Mouse (Mus musculus): ENCODE data around the gene 2010111I01Rik.

Gene 2010111I01Rik

DNA sequence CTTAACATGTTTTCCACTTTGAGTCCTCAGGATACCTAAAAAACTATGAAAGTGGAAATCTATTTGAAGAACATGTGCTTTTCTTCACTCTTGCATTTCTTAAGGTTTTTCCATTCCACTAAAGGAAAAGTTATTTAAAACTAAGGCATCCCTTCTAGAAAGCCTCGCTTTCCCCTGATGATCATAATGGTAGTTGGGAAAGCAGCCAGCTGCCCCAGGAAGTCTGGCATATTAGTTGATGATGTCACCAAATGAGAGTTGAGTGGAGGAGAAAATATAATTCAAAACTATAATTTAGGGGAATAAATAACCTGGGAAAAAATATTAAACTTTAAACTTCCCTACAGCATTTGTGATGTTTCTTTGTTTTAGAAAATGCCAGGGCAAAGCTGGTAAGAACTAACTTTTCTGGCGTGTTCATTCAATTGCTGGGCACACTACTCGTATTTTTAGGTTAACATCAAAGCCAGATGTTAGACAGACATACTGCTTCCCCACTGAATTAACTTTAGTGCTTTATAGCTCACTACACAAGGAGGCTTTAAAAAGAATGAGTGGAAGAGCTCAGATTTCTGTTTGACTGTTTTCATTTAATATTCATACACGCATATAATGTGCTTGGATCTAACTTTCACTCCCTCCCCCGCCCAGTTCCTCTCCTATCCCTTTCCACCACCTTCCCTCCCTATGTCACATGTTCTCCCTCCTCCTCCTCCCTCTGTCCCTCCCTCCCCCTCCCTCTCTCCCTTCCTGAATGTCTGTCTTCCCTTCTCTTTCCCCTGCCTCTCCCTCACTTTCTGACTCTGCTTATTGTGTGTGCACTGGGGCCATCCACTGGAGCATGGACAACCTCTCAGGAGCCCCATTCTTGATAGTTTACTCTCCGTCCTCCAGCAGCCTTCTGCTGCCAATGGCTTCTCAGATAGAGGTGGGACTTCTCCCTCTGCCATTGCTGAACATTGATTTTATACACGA lies 58.8 kb downstream of the 2010111I01Rik start:
- DNase-seq (ENCODE audit: low read depth, low spot score), result no peak

DNA sequence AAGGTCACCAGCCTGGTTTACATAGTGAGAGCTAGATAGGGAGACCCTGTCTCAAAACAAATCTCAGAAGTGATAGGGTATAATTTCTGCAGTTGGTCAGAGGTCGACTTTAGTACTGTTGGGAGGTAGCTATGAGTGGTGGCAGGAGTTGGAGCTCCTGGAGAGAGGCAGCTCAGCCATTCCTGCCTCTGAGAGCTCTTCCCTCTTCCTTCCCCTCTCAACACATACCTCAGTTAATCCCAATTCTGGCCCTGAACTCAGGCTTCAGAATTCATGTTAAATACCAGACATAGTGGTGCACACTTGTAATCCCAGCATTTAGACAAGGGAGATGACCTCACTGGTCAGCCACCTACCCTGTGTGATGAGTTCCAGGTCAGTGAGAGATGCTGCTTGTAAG lies 65.3 kb downstream of the 2010111I01Rik start:
- DNase-seq (ENCODE audit: low read depth, low spot score), result no peak

DNA sequence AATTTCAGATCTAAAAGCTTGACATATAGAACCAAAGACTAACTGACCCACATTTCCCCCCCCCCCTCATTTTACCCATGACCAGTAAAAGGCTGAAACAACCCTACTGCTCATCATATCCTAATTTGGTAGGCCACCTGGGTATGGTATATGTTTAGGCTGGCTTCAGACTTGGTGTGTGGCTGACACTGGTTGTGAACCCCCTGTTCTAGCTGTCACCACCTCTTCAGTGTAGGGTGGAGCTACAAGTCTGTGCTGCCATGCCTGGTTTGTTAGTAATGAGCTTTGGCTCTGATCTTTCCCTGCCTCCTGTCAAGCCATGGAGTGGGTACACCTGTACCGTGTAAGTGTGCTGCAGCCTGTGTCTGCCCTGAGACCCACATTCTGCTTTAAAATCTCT lies 66.6 kb downstream of the 2010111I01Rik start:
- no peak for DNase-seq (ENCODE audit: low read depth, low spot score)

DNA sequence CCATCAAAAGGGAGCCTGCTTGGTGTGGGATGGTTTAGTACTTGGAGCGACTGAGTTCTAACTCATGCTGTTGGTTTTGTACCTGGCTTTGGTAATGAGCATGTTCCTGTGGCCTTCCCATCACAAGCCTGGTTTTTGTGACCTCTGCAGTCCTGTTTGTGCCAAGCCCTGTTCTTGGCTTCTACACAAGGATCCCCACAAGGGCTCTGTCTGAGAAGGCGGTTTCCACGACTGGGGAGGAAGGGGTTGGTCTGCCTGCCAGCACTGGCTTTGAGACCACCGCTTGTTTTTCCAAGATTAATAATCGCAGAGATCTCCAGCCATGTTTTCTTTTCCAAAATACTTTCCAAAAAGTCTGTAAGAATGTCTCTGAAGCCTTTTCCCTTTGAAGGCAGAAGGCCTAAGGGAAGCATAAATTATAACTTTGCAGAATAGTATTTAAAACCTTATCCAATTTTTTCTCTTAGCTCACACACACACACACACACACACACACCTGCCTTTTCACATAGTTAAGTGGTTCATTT lies 67.7 kb downstream of the 2010111I01Rik start:
- no peak for DNase-seq (ENCODE audit: low read depth, low spot score)

DNA sequence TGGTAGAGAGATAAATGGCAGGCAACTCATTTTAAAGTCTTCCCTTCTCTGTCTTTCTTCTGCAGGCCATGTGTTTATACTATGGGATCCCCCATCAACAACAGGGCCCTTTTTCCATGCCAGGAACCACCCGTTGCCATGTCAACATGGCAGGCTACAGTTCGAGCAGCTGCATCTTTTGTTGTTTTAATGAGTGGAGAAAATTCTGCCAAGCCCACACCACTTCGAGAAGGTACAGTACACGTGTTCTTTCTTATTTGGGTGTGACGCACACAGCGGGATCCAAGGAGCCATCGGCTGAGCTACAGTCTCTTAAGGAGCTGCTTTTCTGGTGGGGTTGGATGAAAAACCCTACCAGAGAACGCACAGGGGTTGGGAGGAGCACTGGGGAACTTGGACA lies 68.3 kb downstream of the 2010111I01Rik start:
- DNase-seq (ENCODE audit: low read depth, low spot score), result no peak

DNA sequence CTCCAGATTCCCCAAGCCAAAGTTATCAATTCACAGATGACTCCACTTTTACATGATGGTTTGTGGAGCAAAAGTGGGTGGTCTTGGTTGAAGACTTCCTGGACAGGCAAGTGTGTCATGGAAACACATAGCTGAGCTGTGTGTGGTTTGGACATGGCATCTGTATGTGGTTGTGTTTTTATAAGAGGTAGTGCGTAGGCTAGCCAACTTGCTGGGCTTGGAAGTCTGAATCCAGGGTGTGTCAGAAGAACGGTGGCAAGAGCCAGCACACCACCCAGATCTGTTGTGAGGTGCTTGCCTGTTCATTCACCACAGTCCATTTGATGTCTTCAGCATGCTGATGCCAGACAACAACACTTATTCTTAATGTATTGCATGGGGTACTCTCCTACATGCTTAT lies 68.7 kb downstream of the 2010111I01Rik start:
- no peak for DNase-seq (ENCODE audit: low read depth, low spot score)

DNA sequence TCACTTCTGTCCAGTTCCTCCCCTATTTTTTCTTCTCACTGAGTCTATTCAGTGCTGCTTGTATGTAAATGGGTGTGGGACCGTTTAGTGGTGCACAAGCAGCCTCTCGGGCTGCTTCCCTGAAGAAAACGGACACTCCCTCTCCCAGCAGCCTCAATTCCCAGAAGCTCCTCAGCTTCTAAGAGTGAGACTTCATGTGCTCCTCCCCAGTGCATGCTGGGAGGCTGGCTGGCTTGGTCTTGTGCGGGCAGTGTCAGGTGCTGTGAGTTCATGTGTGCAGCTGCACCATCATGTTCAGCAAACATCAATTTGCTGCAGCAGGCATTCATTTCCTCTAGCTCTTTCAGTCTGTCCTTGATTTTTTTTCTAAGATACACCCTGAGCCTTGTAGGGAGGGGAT lies 70.0 kb downstream of the 2010111I01Rik start:
- DNase-seq (ENCODE audit: low read depth, low spot score), result no peak

DNA sequence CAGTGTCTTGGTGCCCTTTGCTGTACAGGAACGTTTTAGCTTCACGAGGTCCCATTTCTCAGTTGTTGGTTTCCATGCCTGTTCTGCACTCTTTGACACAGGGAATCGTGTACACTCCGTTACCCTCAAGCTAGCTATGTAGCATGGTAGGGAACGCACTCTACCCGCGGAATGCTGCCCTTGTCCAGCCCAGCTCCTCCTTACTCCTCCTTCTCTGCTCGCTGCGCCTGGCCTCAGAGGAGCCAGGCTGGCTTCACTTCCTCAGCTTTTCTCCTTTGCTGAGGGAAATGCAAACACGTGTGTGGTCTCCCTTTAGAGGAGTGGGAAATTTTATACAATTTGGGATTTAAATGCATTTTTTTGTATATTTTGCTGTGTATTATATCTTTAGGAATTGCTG lies 73.2 kb downstream of the 2010111I01Rik start:
- no peak for DNase-seq (ENCODE audit: low read depth, low spot score)

DNA sequence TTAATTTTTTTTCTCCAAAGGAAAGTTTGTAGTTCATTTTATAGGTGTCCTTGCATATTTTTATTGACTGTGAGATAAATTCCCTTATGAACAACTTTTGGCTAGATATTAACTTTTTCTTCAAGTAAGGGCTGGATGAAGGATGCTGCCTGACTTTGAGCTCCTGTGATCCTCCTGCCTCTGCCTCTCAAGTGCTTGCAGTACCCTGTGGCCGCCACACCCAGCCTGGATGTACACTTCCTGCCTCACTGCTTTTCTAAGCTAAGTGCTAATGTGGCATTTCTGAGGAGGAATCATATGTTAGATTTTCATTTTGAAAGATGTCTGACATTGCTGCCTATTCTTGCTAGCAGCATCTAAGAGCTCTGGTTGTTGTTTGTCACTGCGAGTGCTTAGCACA lies 73.7 kb downstream of the 2010111I01Rik start:
- no peak for DNase-seq (ENCODE audit: low read depth, low spot score)

DNA sequence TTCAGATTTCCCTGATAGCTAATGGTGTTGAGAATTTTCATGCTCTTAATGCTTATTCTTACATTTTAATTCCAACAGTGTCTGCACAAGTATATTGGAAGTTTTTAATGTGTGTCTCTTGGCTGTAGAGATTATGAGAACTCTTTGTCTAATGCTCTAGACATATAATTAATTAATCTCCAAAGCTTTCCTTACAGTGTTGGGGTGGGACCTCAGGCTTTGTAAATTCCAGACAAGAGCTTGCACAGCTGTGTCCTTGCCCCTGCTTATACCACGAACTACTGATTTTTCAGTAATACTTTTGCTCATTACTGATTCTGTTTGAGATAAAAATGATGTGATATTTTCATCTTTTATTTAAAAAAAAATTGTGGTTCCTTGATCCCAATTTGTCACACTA lies 74.2 kb downstream of the 2010111I01Rik start:
- DNase-seq (ENCODE audit: low read depth, low spot score), result no peak

DNA sequence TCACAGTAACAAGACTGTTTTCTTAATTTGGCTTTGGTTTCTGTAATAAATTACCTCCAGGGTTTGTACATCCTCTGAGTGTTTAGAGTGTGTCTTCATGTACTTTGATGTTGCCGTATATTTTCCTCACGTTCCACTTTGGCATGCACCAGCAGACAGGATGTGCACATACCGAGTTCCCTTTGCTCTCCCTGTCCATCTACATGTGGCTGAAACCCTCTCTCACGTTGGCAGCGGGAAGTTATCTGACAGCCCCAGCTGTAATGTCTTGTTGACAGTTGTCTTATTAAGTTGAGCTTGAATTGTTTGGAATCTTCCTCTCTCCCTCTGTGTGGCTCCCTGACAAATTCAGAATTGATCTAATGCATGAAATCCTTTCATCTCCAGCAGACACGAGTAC lies 74.6 kb downstream of the 2010111I01Rik start:
- no peak for DNase-seq (ENCODE audit: low read depth, low spot score)

DNA sequence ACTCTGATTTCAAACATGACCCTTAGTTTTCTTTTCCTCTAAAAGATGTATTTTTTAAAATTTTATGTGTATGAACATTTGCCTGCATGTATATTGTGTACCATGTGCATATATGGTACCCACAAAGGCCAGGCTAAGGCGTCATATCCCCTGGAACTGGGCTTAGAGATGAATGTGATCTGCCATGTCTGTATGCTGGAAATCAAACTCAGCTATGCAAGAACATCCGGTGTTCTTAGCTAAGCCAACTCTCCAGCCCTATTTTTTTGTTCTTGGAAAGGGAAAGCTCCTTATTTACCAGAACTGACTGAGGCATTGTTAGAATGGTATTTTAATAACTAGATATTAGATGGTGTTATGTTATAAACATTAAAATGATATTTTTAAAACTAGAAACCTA lies 75.2 kb downstream of the 2010111I01Rik start:
- DNase-seq (ENCODE audit: low read depth, low spot score), result no peak

DNA sequence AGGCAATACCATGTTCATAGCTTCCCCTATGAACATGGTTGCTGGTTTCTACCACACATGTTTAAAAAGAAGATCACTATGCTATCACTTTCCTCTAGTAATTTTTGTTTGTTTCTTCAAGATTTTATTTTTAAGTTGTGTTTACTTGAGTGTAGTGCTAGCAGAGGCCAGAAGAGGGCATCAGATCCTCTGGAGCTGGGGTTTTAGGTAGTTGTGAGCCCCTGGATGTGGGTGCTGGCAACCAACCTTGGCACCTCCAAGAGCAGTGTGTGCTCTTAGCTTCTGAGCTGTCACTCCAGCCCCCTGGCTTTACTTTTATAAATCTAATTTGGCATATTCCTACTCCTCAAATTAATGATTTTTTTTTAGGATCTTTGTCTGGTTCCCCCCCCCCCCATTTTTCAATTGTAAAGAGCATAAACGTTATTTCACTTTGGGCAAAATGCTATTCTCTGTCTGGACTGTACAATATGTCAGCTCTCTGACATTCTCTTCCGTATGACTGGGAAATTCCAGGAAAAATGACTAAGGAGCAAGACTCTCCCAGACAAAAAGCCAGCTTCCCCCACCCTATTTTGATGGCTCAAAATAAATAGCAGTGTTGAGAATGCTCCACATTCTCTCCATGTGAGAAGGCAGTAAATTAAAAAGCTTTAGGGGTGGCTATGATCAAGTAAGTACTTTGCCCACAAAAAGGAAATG lies 81.0 kb downstream of the 2010111I01Rik start:
- DNase-seq (ENCODE audit: low read depth, low spot score), result no peak

DNA sequence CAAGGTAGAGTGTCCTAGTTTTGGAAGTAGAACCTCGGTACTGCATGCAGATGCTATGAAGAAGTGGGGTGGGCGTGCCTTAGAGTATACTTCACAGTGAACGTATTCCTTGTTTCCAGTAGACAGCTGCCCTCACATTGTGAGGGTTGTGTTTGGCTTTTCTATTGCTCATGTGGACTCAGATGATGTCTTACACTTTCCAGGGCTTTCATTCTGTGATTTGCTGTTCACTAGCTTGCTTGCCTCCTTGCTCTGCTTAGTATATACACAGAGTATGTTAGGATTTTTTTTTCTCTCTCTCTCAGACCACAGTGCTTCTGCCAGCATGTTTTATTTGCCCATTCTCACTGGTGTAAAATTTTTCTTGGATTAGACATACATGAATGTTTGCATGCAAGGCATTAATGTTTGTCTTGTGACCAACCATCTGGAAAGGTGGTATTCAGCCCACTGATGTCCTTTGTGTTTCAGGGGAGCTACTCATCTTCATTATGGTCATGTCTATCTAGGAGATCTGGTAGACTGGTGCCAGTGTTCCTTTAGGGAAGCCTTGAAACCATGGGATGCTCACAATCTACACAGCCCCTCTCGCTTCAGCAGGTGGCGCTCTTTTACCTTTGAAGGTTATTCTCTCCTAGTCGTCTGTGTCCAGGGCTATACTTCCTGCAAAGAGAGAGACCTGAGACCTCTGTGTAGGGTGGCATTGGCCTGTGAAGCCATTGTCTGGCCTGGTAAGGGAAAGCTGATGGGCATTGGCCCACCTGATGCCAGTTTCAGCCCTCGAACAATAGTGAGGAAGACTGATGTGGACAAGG lies 81.7 kb downstream of the 2010111I01Rik start:
- DNase-seq (ENCODE audit: low read depth, low spot score), result no peak

DNA sequence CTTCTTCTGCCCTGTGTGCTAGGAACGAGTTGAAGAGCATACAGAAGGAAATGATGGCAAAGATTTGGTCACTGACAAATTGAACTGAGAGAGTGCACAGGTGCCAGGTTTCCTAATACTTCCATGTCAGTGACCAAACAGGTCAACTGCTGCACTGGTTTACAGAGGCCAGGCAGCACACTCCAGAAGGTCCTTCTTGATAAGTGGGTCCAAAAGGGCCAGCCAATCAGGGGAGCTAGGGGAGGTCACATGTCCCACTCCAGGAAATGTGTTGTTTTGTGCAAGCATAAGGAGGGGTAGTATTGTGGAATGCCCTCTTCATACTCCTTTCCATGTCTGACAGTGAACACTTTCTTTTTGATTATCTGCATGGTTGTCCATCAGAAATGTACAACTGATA lies 99.0 kb downstream of the 2010111I01Rik start:
- no peak for DNase-seq (ENCODE audit: low read depth, low spot score)

DNA sequence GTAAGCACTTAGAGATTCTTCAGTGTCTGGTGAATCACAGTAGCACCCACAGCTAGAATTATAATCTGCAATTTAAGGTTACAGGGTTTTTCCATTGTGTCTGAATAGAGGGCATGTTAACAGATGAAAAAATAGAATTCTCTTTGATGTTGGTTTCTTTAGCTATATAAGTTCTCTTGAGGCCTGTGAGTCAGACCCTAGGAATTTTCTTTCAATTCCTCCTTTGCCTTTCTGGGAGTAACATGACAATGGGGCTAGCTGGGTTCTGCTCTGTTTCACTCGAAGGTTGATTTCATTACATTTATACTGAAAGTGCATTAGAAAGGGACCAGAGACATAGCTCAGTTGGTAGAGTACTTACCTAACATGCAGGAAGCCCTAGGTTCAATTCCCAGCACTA lies 101.9 kb downstream of the 2010111I01Rik start:
- DNase-seq (ENCODE audit: low read depth, low spot score), result no peak

DNA sequence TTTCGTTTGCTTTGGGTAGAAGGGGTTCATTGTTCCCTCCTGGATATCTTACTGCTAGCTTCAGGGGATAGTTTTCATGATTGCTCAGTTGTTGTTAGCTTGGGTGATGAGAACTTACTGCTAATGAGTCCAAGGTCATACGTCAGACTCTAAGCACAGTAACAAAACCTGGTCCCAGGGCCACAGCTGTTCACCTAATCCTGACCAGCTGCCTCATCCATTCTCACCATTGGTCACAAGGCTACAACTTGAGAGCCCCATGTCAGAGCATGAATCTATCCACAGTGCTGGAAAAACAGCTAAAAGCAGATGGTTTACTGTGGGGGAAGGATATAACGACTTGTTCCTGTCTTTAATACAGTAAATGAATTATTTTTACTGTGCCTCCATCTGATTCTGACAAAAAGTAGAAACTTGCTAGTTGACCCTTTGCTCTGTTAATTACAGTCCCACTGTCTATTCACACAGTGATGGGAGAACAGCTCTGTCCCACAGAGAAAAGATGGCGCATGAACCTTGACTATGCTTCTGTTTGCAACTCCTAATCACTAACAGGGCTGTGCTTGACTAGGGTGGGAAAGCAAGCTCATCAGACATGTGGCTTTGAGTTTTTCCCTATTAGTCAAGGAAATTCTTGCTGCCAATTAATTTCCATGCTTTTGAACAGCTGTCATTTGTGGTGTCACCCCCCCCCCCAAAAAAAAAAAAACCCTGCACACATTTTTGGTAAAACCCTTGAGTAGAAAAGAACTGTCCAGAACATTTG lies 103.9 kb downstream of the 2010111I01Rik start:
- no peak for DNase-seq (ENCODE audit: low read depth, low spot score)

DNA sequence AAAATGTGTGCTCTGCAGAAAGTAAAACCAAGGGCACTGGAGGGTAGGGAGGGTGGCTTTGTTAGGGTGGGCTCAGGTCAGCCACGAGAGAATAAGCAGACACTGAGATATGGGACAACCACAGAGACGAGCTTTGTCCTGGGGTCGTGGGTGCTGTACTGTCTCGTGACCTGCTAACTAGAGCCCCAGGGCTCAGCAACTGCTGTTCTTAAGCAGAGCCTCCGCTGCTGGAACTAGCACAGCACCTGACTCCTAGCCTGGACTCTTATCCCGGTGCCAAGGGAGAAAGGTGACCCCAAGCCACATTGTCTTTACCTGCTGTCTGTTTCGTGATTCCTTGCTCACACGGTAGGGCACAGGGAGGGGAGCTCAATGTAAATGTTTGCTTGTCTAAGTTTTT lies 107.2 kb downstream of the 2010111I01Rik start:
- no peak for DNase-seq (ENCODE audit: low read depth, low spot score)

DNA sequence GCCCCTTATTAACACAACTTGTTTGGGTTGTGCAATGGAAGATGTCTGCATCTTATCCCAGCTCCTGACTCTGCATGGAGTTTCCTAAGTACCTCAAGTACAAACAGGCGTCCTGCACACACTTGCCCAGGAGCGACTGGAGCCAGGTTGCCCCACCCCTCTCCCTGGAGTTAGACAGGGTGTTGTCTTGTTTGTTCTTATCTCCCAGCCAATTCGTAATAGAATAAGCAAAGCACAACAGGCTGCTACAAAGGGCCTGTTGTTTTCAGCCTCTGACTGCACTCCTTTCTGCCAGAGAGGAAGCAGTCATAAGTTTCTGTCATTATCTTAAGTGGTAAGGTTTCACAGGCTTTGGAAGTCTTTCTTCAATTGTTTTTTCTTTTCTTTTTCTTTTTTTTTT lies 107.7 kb downstream of the 2010111I01Rik start:
- DNase-seq (ENCODE audit: low read depth, low spot score), result no peak

DNA sequence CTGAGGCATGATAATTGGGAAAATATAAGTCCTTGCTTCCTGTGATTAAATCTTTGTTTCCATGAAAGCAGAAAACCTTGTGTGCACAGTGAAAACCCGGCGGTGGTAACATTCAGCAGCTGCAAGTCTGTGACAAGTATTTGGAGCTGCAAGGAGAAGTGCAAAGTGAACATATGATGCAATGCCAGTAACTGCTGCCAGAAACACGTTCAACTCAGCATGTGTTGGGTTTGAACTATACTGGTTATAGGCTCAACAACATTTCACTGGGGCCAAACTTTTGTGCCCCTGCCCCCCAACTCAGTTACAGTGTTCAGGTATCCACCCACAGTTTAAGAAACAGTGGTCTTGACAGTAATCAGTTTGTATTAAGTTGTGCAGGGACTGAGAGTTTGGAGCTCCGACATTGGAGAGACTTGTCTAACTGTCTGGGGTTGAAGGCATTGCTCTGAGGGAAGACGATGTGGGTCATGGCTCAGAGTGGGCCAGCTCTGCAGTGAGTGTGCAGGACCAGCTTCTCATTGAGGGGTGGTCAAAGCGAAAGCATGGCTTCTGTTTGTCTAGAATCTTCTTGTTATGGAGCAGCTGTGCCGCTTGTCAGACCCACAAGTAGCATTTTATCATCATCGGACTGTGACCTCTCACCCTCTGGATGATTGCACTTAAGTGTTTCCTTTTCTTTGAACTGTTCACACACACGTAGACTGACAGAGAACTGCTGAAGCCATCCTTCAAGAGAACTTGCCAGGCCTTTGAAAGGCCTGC lies 109.4 kb downstream of the 2010111I01Rik start:
- DNase-seq (ENCODE audit: low read depth, low spot score), result no peak
